Mouse (Mus musculus) hindbrain, embryonic 15.5 days (tissue): Measurements from ENCODE around the gene Stum. TPM values are rescaled to one million over a fixed set of nuclear protein-coding genes. Genes with fewer than 3 reads are reported as not detected.

Source experiments
- ATAC-seq: fragments of 200-750 bp; cut with Nextera tagmentation; 2 replicates; pipeline ENCODE4 v1.8.0; 2017; ENCODE audit warnings: low read depth, moderate number of reproducible peaks, moderate TSS enrichment; ENCODE audit not compliant: low FRiP score
- H3K27ac ChIP-seq: fragments of 300-500 bp; sonication (generic); replicated peaks from 2 replicates; pipeline ENCODE4 v1.5.1; 2015; ENCODE audit warnings: mild to moderate bottlenecking, inconsistent platforms
- H3K27me3 ChIP-seq: fragments of 300-500 bp; sonication (generic); 2 replicates; pipeline ENCODE4 v1.6.1; 2015; ENCODE audit warnings: control low read depth, inconsistent platforms
- H3K36me3 ChIP-seq: fragments of 300-500 bp; sonication (generic); 2 replicates; pipeline ENCODE4 v1.6.1; 2015; ENCODE audit warnings: control low read depth, inconsistent platforms
- H3K4me1 ChIP-seq: fragments of 300-500 bp; sonication (generic); replicated peaks from 2 replicates; pipeline ENCODE4 v1.6.1; 2015; ENCODE audit warnings: control low read depth, inconsistent platforms
- H3K4me2 ChIP-seq: fragments of 300-500 bp; sonication (generic); 2 replicates; pipeline ENCODE4 v1.6.1; 2015; ENCODE audit warnings: moderate library complexity, mild to moderate bottlenecking, inconsistent platforms
- H3K4me3 ChIP-seq: fragments of 300-500 bp; sonication (generic); 2 replicates; pipeline ENCODE4 v1.5.1; 2015; ENCODE audit warnings: mild to moderate bottlenecking, inconsistent platforms
- H3K9ac ChIP-seq: fragments of 300-500 bp; sonication (generic); 2 replicates; pipeline ENCODE4 v1.6.1; 2015; ENCODE audit warnings: inconsistent platforms
- H3K9me3 ChIP-seq: fragments of 300-500 bp; sonication (generic); 2 replicates; pipeline ENCODE4 v1.6.1; 2016; ENCODE audit warnings: control low read depth, inconsistent platforms
- WGBS: fragments of 180-500 bp; shearing (Covaris S2); methylation state at CpG from one replicate; pipeline ENCODE4 v1.1.7; 2015; 5-methylcytosine and 5-hydroxymethylcytosine counted together
- polyA plus RNA-seq: library from polyadenylated mRNA; unstranded; fragments of >200 nt; fragmentation: Nextera tagmentation; extraction: Ambion mirVana; gene quantifications from 2 replicates; pipeline ENCODE4 v1.2.1, GENCODE M21; 2015

Gene Stum
- polyA plus RNA-seq, 1 experiment from 2014 or later, result 12.7 TPM

DNA sequence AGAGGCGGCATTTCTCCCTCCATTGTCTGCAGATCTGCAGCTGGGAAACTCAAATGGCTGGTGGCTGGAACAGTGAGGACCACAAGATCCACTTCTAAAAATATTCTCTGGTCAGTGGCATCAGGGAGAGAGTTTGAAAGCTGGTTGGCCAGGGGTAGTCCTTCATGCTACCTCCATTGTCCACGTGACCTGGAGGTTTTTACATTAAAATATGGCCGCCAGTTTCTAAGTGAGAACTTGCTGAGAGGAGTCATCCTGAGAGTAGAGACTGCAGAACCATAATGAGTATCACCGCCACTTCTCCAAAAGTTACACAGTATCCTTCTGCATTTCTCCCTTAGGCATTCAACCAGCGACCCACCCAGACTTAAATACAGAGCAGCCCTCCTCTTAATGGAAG, 2.0 kb upstream of the Stum start:
- 90% methylated on average over 5 of the region's 5 CpGs for WGBS
- ATAC-seq, result no peak

GRCm38 (mm10) chr1:180482840-180483398, 385 bp downstream of the Stum start:
- H3K27me3 ChIP-seq, result peaks cover 14% of the 10 kb centered on the region; the same call in 1 of the 2 replicates
- H3K36me3 ChIP-seq, result no peaks in the 10 kb centered on the region
- peak overlapping the region; percentile 52 for H3K9ac ChIP-seq
- no peaks in the 10 kb centered on the region for H3K9me3 ChIP-seq
- 2% methylated on average over 36 of the region's 39 CpGs for WGBS
- ATAC-seq, result no peak
- peak overlapping the region; percentile 87 for H3K4me2 ChIP-seq
- H3K4me3 ChIP-seq, result peak overlapping the region; percentile 55
- H3K27ac ChIP-seq, result peak overlapping the region; percentile 40
- peaks cover 30% of the 10 kb centered on the region for H3K4me1 ChIP-seq

More for the DNA sequence above, 2.0 kb upstream of the Stum start:
- peaks cover 14% of the 10 kb centered on the region; the same call in 1 of the 2 replicates for H3K27me3 ChIP-seq
- peaks cover 30% of the 10 kb centered on the region for H3K4me1 ChIP-seq
- H3K9me3 ChIP-seq, result no peaks in the 10 kb centered on the region
- H3K9ac ChIP-seq, result no peak overlapping the region
- H3K27ac ChIP-seq, result no peak overlapping the region
- no peak overlapping the region for H3K4me2 ChIP-seq
- no peak overlapping the region for H3K4me3 ChIP-seq
- H3K36me3 ChIP-seq, result no peaks in the 10 kb centered on the region

GRCm38 (mm10) chr1:180481956-180482355, 1.3 kb downstream of the Stum start:
- WGBS, result 4% methylated on average over 10 of the region's 10 CpGs
- ATAC-seq, result no peak

DNA sequence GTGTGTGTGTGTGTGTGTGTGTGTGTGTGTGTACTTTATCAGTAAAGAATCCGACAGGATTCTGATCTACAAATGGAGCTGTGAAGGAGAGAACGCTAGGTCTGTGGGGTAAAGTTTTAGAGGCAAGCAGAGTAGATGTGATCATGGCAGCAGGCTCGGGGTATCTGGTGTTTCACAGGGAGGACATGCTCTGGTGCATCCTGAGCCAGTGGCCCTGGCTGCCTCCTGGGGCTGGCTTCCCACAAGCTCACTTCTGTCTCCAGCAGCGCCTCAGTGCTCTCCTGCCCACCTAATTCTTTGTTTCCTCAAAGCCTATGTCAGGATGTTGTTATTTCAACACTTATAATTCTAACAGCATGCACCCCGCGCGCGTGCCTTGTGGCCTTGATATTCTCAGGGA, 2.0 kb downstream of the Stum start:
- Histone ChIP-seq H3K9ac (no peak overlapping the region), H3K27ac (no peak overlapping the region), H3K36me3 (no peaks in the 10 kb centered on the region), H3K4me1 (peaks cover 30% of the 10 kb centered on the region), H3K27me3 (peaks cover 14% of the 10 kb centered on the region; the same call in 1 of the 2 replicates), H3K4me2 (peak overlapping the region; percentile 87), H3K4me3 (peak overlapping the region; percentile 55; the same call in 1 of the 2 replicates), H3K9me3 (no peaks in the 10 kb centered on the region)
- WGBS, result 44% methylated on average over 8 of the region's 8 CpGs
- no peak for ATAC-seq

More at GRCm38 (mm10) chr1:180481956-180482355, 1.3 kb downstream of the Stum start:
- H3K36me3 ChIP-seq, result no peaks in the 10 kb centered on the region
- peaks cover 30% of the 10 kb centered on the region for H3K4me1 ChIP-seq
- H3K9me3 ChIP-seq, result no peaks in the 10 kb centered on the region
- H3K9ac ChIP-seq, result no peak overlapping the region
- H3K27ac ChIP-seq, result no peak overlapping the region
- peaks cover 14% of the 10 kb centered on the region; the same call in 1 of the 2 replicates for H3K27me3 ChIP-seq
- peak overlapping the region; percentile 55 for H3K4me3 ChIP-seq
- peak overlapping the region; percentile 87 for H3K4me2 ChIP-seq

DNA sequence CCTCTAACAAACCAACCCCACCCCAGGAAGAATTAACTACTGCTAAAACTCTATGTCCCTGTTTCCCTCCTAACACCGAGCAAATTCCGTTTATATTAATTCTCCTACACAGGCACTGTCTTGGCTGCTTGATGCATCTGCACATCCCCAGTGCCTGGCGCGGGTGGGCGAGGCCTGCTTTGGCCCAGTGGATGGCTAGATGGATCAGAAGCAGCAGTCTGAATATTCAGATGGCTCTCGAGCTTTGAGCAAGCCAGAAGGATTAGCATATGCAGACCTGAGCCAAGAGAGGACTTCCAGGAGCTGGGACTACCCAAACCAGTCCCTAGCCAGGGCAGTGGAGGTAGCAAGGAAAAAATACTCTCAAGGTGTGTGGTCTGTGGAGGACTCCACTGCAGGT, 3.0 kb downstream of the Stum start:
- Histone ChIP-seq H3K9me3 (no peaks in the 10 kb centered on the region), H3K4me2 (no peak overlapping the region), H3K9ac (no peak overlapping the region), H3K27ac (no peak overlapping the region), H3K36me3 (no peaks in the 10 kb centered on the region), H3K27me3 (peaks cover 14% of the 10 kb centered on the region; the same call in 1 of the 2 replicates), H3K4me3 (no peak overlapping the region), H3K4me1 (peaks cover 30% of the 10 kb centered on the region)
- no peak for ATAC-seq
- WGBS, result 41% methylated on average over 6 of the region's 6 CpGs

DNA sequence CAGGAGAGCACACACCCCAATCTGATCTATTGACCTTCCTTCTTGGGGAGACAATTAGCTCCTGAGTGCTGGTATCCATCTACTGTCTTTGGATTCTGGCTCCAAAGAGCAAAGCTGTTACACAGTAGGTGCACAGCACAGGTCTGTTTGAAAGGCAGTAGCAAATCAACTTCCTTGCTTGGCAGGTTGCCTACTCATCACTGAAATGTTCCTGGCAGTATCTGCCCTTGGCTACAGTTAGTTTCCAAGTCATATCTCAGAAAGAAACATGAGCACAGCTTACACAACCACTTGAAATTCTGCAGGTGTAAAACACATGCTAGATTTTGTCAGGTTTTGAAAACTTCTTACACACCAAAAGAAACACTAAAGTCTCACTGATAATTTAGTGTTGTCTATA, 9.7 kb downstream of the Stum start:
- no peak for ATAC-seq
- H3K4me2 ChIP-seq, result no peak overlapping the region
- H3K4me1 ChIP-seq, result no peaks in the 10 kb centered on the region
- no peaks in the 10 kb centered on the region for H3K36me3 ChIP-seq
- H3K9me3 ChIP-seq, result no peaks in the 10 kb centered on the region
- H3K4me3 ChIP-seq, result no peak overlapping the region
- no peak overlapping the region for H3K9ac ChIP-seq
- no peak overlapping the region for H3K27ac ChIP-seq
- no peaks in the 10 kb centered on the region for H3K27me3 ChIP-seq

GRCm38 (mm10) chr1:180468004-180468403, 15.3 kb downstream of the Stum start:
- no peaks in the 10 kb centered on the region for H3K9me3 ChIP-seq
- no peak for ATAC-seq
- WGBS, result 85% methylated on average over 4 of the region's 4 CpGs

DNA sequence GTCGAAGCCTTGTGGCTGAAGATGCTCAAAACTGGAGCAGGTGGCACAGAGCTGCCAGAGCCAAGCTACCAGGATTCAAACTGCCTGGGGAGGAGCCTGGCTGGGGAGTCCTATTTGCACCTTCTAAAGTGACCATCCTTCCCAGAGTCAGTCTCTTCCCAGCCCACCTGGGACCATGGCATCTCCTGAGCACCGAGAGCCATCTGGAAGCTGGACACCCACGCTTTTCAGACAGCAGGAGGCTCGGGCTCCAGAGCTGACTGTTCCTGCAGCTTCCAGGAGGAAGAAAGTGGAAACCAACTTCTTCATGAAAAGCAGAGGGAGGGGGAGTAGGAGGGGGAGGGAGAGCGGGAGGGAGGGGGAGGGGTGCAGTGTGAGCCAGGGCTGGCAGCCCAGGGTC, 17.7 kb downstream of the Stum start:
- no peak overlapping the region for H3K4me2 ChIP-seq
- ATAC-seq, result no peak
- no peak overlapping the region for H3K4me3 ChIP-seq

More at GRCm38 (mm10) chr1:180468004-180468403, 15.3 kb downstream of the Stum start:
- H3K36me3 ChIP-seq, result no peaks in the 10 kb centered on the region
- H3K27ac ChIP-seq, result no peak overlapping the region
- no peak overlapping the region for H3K4me2 ChIP-seq
- H3K4me3 ChIP-seq, result no peak overlapping the region
- no peaks in the 10 kb centered on the region for H3K4me1 ChIP-seq
- H3K27me3 ChIP-seq, result no peaks in the 10 kb centered on the region
- H3K9ac ChIP-seq, result no peak overlapping the region

DNA sequence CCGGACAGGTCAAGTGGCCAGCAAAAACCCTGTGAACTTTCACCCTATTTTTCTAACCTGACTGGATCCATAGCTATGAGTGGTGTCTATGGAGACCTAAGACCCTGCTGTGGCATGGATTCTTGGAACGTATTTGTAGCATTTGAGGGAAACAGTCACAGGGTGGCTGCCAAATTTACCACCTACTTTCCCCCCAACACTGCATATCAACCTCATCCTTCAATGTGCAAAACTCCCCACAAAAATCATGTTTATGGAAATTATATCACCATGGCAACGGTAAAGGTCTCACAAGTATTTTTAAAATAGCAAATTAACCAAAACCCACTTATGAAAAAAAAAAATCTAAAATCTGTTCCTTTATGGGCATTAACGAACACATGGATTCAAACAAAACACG, 18.9 kb downstream of the Stum start:
- Histone ChIP-seq H3K9me3 (no peaks in the 10 kb centered on the region), H3K27ac (no peak overlapping the region), H3K9ac (no peak overlapping the region), H3K4me3 (no peak overlapping the region), H3K4me1 (peaks cover 18% of the 10 kb centered on the region), H3K27me3 (no peaks in the 10 kb centered on the region), H3K4me2 (no peak overlapping the region), H3K36me3 (no peaks in the 10 kb centered on the region)
- 70% methylated on average over 5 of the region's 5 CpGs for WGBS
- no peak for ATAC-seq

More for the DNA sequence above, 17.7 kb downstream of the Stum start:
- Histone ChIP-seq H3K9me3 (no peaks in the 10 kb centered on the region), H3K4me1 (peaks cover 9% of the 10 kb centered on the region), H3K9ac (no peak overlapping the region), H3K36me3 (no peaks in the 10 kb centered on the region), H3K27ac (no peak overlapping the region), H3K27me3 (no peaks in the 10 kb centered on the region)
- 81% methylated on average over 5 of the region's 5 CpGs for WGBS

GRCm38 (mm10) chr1:180462983-180463475, 20.3 kb downstream of the Stum start:
- no peak overlapping the region for H3K4me2 ChIP-seq
- H3K9ac ChIP-seq, result no peak overlapping the region
- no peak overlapping the region for H3K27ac ChIP-seq
- peaks cover 29% of the 10 kb centered on the region for H3K4me1 ChIP-seq
- H3K27me3 ChIP-seq, result no peaks in the 10 kb centered on the region
- whole genome bisulfite sequencing, result 75% methylated on average over 5 of the region's 5 CpGs
- no peak overlapping the region for H3K4me3 ChIP-seq
- no peaks in the 10 kb centered on the region for H3K36me3 ChIP-seq
- ATAC-seq, result no peak
- H3K9me3 ChIP-seq, result no peaks in the 10 kb centered on the region

DNA sequence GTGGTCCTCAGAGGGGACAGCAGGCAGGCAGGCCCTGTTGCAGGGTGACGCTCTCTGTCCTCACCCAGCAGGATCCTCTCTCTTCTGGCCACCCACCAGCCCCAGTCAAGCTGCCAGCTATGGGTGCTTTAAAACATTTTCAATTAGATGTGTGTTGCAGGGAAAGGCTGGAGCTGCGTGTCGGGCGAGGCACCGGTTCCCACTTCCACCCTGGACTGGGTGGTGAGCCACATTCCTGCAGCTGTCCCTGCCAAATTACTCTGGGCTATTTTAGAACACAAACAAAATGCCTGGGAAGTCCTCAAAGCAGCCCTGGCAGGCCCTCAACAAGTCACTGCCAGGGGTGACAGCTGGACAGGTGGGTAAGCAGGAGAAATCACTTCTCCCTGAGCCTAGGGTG, 20.9 kb downstream of the Stum start:
- ATAC-seq, result no peak
- H3K9ac ChIP-seq, result no peak overlapping the region
- no peaks in the 10 kb centered on the region for H3K9me3 ChIP-seq
- WGBS, result 70% methylated on average over 5 of the region's 5 CpGs
- no peak overlapping the region for H3K4me3 ChIP-seq
- no peak overlapping the region for H3K27ac ChIP-seq
- H3K4me1 ChIP-seq, result peaks cover 35% of the 10 kb centered on the region
- no peak overlapping the region for H3K4me2 ChIP-seq
- no peaks in the 10 kb centered on the region for H3K27me3 ChIP-seq
- no peaks in the 10 kb centered on the region for H3K36me3 ChIP-seq

GRCm38 (mm10) chr1:180460721-180461120, 22.6 kb downstream of the Stum start:
- no peak overlapping the region for H3K4me3 ChIP-seq
- H3K9ac ChIP-seq, result no peak overlapping the region
- peaks cover 35% of the 10 kb centered on the region for H3K4me1 ChIP-seq
- no peak overlapping the region for H3K27ac ChIP-seq
- H3K27me3 ChIP-seq, result no peaks in the 10 kb centered on the region
- H3K4me2 ChIP-seq, result no peak overlapping the region
- no peaks in the 10 kb centered on the region for H3K36me3 ChIP-seq
- 53% methylated on average over 5 of the region's 5 CpGs for WGBS
- H3K9me3 ChIP-seq, result no peaks in the 10 kb centered on the region
- ATAC-seq, result no peak

- Histone ChIP-seq H3K4me3 (no peak overlapping the region), H3K27ac (no peak overlapping the region; the same call in 1 of the 2 replicates), H3K36me3 (no peaks in the 10 kb centered on the region), H3K27me3 (no peaks in the 10 kb centered on the region), H3K4me2 (no peak overlapping the region), H3K9ac (no peak overlapping the region), H3K4me1 (peaks cover 35% of the 10 kb centered on the region), H3K9me3 (no peaks in the 10 kb centered on the region)
- ATAC-seq, result peak; percentile 32; the same call in 1 of the 2 replicates
- 59% methylated on average over 3 of the region's 3 CpGs for WGBS
Measured at GRCm38 (mm10) chr1:180458680-180459079, 24.6 kb downstream of the Stum start.
